Mouse (Mus musculus): ENCODE measurements around the gene Plppr5.

The Plppr5 gene

GRCm38 (mm10) chr3:117574529-117575252 lies at the start of gene Plppr5:
Gene Plppr5 (plus strand): TSS chr3:117574836.
- peak; percentile 45 to 55 for DNase-seq (ENCODE audit: low spot score in 2 of 2)

GRCm38 (mm10) chr3:117549899-117550298 lies 24.7 kb upstream of the Plppr5 start:
- no peak for DNase-seq (ENCODE audit: low spot score in 2 of 2)

- no peak for DNase-seq (ENCODE audit: low spot score in 2 of 2)
These were observed 24.1 kb upstream of the Plppr5 start for GRCm38 (mm10) chr3:117550526-117550925.

GRCm38 (mm10) chr3:117556972-117557371 lies 17.7 kb upstream of the Plppr5 start:
- DNase-seq (ENCODE audit: low spot score in 2 of 2), result no peak

GRCm38 (mm10) chr3:117575253-117575927 lies 754 bp downstream of the Plppr5 start:
- DNase-seq (ENCODE audit: low spot score in 2 of 2), result peak; percentile 34 to 60

- no peak for DNase-seq (ENCODE audit: low spot score in 2 of 2)
These were observed 1.3 kb downstream of the Plppr5 start for GRCm38 (mm10) chr3:117575928-117576254.

- no peak for DNase-seq (ENCODE audit: low spot score in 2 of 2)
These were observed 2.7 kb downstream of the Plppr5 start for GRCm38 (mm10) chr3:117577349-117577748.

GRCm38 (mm10) chr3:117582628-117583027 lies 8.0 kb downstream of the Plppr5 start:
- DNase-seq (ENCODE audit: low spot score in 2 of 2), result no peak

GRCm38 (mm10) chr3:117602404-117602803 lies 27.8 kb downstream of the Plppr5 start:
- DNase-seq (ENCODE audit: low spot score in 2 of 2), result no peak

- DNase-seq (ENCODE audit: low spot score in 2 of 2), result no peak
These were observed 28.8 kb downstream of the Plppr5 start for GRCm38 (mm10) chr3:117603458-117603857.

- no peak for DNase-seq (ENCODE audit: low spot score in 2 of 2)
These were observed 31.7 kb downstream of the Plppr5 start for GRCm38 (mm10) chr3:117606383-117606782.

GRCm38 (mm10) chr3:117611453-117611852 lies 36.8 kb downstream of the Plppr5 start:
- no peak for DNase-seq (ENCODE audit: low spot score in 2 of 2)

- no peak for DNase-seq (ENCODE audit: low spot score in 2 of 2)
These were observed 40.2 kb downstream of the Plppr5 start for GRCm38 (mm10) chr3:117614856-117615255.

- DNase-seq (ENCODE audit: low spot score in 2 of 2), result no peak
These were observed 50.8 kb downstream of the Plppr5 start for GRCm38 (mm10) chr3:117625257-117626001.

- DNase-seq (ENCODE audit: low spot score in 2 of 2), result peak; percentile 21 to 27
These were observed 54.2 kb downstream of the Plppr5 start for GRCm38 (mm10) chr3:117628799-117629198.

- no peak for DNase-seq (ENCODE audit: low spot score in 2 of 2)
These were observed 55.7 kb downstream of the Plppr5 start for GRCm38 (mm10) chr3:117630332-117630731.

GRCm38 (mm10) chr3:117648612-117649011 lies 74.0 kb downstream of the Plppr5 start:
- no peak for DNase-seq (ENCODE audit: low spot score in 2 of 2)

GRCm38 (mm10) chr3:117664316-117664715 lies 89.7 kb downstream of the Plppr5 start:
- DNase-seq (ENCODE audit: low spot score in 2 of 2), result no peak

GRCm38 (mm10) chr3:117679189-117679588 lies 104.6 kb downstream of the Plppr5 start:
- DNase-seq (ENCODE audit: low spot score in 2 of 2), result no peak

GRCm38 (mm10) chr3:117684640-117685039 lies 110.0 kb downstream of the Plppr5 start:
- no peak for DNase-seq (ENCODE audit: low spot score in 2 of 2)

- DNase-seq (ENCODE audit: low spot score in 2 of 2), result no peak
These were observed 111.4 kb downstream of the Plppr5 start for GRCm38 (mm10) chr3:117686036-117686435.

- DNase-seq (ENCODE audit: low spot score in 2 of 2), result peak in 1 of 2 experiments; percentile 16
These were observed 112.0 kb downstream of the Plppr5 start for GRCm38 (mm10) chr3:117686648-117687047.

GRCm38 (mm10) chr3:117694736-117695135 lies 120.1 kb downstream of the Plppr5 start:
- DNase-seq (ENCODE audit: low spot score in 2 of 2), result no peak

All from frontal cortex, postnatal 10 days (tissue).